Mouse (Mus musculus): ENCODE results near the gene Mta2. TPM values are rescaled to one million over a fixed set of nuclear protein-coding genes. Genes with fewer than 3 reads are reported as not detected.
A peak's percentile ranks its signal among the peaks of the same experiment; 100 is the strongest.
"Not testable (repeated sequence)": the region's sequence is repeated elsewhere in the genome, so short reads cannot be mapped to it uniquely, and the experiment has no call there.

Mta2 gene
- polyA plus RNA-seq, 3 experiments from 2014 or later: 78.8 to 96.7 (median 81.2) TPM

DNA sequence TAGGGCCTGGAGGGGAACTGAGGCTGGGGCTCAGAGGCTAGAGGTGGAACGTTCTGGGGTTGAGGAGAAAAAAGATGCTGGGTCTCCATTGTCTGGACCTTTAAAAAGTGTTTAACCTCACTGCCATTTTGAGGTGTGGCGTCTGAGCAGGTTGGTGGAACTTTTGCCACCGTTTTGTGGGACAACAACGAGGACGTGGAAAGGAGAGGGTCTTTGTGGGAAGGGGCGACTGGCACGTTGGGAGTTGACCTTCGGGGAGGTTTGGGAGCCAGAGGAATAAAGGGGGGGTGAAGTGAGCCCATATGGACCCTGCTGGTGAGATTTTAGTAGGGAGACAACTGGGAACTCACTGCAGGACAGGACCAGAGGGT lies 25.7 kb downstream of the Mta2 start:
- no peak for ATAC-seq

DNA sequence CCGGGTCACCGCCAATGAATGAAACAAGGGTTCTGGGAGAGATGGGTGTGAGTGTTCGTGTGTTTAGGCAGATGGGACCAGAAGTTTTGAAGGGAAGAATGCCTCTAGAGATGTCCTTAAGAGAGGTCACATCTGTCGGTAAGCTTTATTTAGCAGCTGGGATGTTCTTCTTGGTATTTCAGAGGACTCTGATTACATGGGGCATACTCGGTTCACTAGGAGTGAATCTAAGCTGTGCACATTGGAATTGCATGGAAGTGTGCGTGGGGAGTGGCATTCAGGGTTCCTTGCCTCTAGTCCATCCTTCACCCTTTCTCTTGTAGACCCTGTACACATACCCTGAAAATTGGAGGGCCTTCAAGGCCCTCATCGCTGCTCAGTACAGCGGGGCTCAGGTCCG lies 26.2 kb downstream of the Mta2 start:
- no peak for ATAC-seq

DNA sequence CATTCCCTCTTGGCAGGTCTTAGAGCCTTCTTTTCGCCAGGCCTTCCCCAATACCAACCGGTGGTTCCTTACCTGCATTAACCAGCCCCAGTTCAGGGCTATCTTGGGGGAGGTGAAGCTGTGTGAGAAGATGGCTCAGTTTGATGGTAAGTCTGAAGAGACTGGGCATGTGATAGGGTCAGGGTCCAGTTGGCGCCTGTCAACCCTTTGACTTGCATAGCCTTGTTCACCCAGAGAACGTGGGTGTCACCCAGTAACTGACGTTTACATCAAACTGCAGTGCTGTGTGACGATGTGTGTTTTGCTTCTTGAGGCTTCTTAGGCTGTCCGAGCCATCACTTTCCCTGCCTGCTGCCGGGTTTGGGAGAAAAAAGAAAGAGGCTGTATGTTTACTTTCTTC lies 30.8 kb downstream of the Mta2 start:
- not testable (repeated sequence) for ATAC-seq

DNA sequence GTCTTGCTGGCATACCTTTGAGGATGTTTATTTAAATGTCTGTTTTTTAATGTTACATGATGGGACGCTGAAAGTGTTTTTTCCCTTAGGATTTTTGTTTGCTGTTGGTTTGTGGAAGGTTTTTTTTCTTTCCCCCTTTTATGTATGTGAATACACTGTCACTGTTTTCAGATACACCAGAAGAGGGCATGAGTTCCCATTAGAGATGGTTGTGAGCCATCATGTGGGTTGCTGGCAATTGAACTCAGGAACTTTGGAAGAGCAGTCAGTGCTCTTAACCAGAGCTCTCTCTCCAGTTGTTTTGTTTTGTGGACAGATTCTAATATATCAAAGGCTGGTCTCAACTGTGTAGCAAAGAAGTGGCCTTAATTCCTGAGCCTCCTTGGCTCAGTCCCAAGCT lies 33.0 kb downstream of the Mta2 start:
- no peak for ATAC-seq

DNA sequence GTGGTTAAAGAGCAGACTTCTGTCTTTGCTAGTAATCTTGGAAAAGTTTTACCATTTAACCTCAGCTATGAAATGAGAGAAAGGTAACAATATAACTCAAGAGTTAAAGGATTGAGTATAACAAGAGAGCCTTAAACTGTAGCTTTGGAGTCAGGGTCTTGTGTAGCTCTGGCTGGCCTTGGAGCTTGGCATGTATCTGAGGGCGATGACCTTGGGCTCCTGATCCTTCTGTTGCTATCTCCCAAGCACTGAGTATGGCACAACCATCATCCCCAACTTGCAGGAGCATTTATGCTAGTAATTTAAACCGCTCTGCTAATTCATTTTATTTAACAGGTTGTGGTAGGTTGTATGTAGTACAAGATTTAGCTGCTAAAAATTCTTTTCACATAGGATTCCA lies 33.8 kb downstream of the Mta2 start:
- ATAC-seq: no peak

DNA sequence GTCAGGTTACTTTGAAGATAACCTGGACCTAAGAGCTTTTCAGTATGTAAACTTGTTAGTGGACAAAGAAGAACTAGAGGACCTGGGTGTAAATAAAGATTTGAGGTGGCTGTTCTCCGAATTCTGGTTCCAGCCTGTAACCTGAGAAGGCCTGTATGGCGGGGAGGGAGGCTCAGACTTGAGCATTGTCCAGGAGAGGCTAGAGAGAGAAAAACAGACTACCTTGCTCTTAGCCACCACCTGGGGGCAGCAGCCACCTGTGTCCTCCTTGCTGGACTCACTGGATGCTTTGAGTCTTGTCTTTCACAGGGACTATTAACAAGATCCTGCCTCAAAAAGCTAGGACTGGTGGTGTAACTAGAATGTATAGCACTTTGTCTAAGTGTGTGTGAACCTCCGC lies 34.9 kb downstream of the Mta2 start:
- peak; percentile 75 for ATAC-seq

DNA sequence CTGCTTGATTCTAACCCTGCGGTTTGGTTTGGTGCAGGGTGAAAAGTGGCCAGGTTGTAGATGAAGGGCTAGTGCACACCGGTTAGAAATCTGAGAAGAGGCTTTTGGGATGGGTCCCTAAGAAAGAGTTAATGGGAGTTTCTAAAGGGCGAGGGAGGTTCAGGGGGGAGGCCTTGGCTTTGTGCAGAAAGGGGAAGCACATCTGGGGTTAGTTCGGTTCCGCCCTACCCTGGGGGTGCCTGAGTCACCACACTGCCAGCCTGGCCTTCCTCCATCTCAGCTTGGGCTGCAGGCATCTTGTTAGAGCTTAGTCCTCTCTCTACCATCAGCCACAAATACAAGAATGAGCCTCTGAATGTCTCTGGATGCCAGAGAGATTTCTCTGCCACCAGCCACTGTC lies 39.1 kb downstream of the Mta2 start:
- ATAC-seq: no peak

DNA sequence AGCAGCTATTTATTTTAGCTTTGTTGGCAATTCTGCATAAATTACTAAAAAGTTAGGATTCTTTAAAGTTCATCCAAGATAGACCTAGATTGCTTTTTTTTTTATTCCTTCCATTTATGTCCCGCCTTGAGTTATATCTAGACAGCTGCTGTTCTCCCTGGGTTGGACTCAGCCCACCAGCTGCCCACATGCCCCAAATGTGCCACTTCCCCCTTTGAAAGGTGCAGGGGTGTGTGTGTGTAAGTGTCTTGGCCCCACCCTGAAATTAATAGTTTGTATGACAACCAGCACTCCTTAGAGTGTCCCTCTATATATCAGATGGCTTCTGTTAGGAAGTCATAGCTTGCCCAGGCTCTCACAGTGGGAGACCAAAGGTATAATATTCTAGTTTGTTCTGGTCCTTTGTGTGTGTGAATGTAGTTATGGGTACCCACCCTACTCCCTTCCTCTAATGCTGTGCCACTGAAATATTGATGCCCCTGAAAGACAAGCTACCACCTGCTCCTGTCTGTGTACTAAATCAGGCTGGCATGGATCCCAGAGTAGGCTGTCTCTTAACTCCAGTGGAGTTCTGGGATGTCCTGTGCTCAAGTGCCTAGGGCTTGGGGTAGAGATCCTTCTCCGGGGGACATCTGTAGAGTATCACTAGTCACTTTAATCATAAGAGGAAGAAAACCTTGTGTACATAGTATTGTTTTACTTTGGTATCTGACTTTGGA lies 39.9 kb downstream of the Mta2 start:
- no peak for ATAC-seq

DNA sequence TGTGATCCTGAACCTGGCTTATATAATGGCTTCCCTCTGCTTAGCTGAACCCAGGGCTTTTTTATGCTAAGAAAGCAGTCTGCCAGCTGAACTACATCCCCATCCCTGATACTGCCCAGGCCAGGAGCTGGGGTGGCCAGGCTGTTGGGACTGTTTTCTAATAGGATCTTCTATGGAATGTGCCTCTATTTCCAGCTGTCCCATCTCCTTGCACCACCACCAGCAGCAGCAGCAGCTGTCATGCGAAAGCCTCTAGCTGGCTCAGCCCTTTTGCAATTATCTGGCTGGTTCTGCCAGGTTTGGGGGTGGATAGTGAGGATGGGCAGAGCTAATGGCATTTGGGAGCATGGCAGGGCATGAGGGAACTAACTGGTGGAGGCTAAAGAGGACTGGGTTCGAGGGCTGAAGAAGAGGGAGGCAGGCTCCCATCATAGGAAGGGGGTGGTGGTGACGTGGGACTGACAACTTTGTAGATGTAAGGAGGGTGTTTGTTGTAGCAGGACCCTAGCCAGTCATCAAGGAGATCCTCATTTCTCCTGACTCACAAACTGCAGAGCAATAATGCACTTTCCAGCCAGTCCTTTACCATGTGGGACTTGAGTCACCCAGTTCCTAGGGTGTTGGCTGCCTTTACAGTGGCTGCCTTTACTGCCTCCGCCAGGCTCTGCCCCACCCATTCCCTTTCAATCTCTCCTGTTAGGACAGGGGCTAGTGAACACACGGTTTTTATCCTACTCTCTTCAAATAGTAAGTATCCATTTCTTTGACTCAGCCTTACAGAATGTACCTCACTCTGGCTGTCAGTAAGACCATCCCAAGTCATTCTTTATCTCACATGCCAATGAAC lies 40.9 kb downstream of the Mta2 start:
- no peak for ATAC-seq

DNA sequence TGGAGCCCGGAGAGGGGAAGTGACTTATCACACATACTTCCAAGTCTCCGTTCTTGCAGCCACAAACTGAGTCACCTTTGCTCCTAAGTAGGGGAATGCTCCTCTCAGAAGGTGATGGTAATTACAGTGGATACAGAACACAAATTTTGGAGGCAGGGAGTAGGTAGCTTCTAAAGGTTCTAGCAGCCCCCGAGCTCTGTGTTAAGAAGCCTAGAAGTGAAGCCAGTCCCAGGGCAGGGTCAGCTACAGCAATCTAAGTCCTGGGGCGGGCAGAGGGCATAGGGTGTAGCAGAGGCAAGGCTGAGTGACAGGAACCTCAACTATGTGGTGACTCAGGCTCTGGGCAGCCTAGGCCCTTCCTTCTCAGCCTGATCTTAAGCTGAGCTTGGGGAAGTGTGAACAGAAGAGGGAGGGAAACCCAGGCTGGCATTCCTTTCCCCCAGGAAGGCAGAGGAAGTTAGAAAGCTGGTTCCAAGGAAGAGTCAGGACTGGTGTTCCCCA lies 41.5 kb downstream of the Mta2 start:
- ATAC-seq: no peak

DNA sequence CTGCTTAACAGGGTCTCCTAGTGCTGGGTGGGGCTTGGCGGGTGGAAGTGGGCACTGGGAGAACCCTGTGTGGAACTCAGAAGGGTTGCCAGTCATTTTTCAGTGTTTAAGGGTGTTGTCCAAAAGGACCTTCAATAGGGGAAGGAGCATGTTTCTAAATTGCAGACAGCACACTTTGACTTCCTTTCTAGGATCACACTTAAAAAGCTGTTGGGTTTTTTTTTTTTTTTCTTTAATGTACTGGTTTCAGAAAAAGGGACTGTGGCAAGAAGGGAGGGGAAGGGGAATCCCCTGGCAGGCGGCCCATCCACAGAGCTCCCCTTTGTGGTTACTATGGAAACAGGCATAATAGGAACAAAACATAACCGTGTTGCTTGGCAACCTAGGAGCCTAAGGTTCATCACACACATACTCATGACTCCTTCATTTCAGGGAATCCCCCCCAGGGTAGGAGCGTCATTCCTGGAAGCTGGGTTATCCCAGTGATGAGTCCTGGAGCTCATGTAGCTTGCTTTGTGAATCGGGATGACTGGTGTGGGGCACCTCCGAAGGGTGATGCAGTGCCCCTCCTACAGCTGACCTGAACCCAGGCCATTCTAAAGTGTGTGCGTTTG lies 42.7 kb downstream of the Mta2 start:
- peak; percentile 90 for ATAC-seq

DNA sequence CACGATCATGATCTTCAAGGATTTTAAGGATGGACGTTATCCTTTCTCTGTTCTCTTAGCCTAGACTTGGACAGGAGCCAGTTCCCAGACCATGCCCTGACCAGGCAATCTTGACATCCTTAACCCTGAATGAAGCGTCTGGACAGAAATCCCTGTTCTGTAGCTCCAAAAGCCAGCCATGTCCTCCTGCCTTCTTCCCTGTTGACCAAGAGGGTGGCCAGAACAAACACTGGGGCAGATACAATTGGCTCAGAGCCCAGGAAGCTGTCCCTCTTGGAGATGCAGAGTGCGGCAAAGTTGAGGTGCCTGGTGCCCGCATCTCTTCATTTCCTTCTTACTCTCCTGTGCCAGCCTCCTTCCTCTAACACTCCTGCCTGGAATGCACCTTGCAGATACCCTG lies 44.2 kb downstream of the Mta2 start:
- ATAC-seq: no peak

DNA sequence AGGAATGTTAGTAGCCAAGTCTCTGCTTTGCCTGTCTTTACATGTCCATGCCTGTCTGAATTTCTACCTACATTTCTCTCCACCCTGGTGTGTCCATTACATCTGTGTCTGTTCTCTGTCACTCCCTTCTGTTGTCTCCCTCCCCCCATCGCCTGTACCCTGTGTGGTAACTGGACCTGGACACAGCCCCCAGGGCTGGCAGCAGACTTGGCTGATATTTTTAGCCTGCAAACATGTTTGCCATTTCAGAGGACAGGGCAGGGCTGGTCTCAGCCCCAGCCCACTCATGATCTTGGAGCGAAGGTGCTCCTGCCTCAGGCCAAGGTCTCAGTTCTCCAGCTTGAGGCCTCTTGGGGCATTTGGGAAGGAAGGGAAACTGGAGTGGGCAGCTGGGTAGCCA lies 46.1 kb downstream of the Mta2 start:
- no peak for ATAC-seq

DNA sequence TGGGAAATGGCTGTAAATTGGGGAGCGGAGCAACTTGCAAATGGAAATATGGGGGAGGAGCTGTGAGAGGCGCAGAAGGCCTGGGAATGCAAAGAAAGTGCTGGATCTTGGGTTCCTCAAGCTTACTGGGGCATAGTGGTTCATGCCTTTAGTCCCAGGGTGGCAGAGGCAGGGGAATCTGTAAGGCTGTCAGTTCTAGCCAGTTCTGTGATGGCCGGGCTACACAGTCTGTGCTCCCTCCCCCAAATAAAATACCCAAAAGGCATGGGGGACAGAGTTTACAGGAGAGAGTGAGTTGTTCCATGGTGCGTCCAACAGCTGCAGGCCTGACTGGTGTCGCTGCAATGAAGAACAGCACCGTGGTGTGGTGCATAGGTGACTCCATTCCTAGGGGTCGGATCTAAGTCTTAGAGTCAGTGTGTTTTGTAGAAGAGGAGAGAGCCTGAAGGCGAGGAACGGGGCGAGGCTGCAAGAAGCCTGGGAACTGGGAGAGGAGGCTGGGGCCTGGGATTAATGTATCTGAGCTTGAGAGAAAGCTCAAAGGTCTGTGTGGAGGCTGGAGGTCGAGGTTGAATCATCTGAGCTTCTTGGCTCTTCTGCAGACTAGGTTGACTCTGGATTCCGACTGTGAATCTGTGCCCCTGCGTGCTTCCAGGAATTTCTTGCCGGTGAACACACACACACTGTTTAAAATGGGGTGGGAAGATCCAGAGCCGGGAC lies 46.8 kb downstream of the Mta2 start:
- no peak for ATAC-seq

DNA sequence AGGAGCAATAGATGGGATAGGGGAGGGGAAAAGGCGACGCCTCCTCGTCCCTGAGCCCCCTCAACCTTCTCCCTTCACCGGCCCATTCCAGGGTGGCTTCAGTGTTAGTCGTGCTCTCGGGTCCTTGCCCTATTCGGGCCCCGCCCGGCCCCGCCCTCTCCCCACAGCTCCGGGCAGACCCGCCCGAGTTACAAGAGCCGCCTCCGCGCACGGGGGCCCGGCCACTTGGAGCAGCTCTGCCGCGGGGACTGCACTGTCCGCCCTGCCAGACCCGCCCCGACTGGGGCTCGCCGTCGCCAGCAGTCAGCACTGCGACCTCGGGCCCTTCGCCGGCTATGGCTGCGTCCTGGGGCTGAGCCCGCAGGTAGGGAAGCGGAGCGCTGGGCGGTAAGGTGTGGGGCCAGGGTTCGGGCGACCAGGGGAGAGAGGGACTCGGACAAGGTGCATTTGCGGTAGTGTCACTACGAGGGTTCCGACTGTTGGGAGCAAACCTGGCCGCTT lies 47.4 kb downstream of the Mta2 start, which contains the start of gene Ahnak:
TSS of gene Ahnak (plus strand) at position 219 of the 501 bp plus-strand sequence.
- ATAC-seq: no peak

DNA sequence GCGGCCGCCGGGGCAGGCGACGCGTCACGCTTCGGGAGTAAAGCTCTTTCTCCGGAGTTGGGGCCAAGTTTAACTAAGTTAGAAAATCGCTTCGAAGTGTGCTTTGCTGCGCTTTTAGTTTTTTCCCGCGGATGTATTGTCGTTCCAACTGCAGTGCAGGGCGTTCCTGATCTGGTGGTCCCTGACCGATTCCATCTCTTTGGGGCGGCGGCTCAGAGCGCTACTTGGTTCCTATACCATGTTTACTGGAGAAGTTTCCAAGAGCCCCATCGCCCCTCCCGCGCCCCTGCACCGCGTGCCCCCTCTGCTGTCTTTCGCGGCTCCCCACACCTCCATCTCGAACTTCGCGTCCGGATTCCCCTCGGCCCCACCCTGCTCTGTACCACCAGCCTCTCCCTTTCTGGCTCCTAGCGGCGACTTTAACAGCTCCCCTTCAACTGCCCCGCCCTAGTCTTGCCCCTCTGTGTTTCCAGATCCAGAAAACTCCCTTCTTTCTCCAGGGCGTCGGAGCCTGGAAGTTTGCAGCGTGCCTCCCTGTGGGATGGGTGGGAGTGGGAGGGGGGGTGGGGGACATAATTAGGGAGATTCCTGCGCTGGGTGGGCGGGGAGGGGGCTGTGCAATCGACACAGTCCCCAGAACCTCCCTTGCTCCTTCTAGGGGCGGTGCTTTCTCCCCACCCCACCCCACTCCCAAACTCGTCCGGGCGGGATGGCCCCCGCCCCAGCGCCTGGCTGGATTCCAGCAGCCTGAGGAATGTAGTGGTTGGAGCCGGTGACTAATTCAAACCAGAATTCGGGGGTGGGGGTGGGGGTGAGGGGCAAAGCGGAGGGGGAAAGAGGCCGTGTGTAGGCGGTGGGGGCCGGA lies 48.1 kb downstream of the Mta2 start:
- ATAC-seq: peak; percentile 50

DNA sequence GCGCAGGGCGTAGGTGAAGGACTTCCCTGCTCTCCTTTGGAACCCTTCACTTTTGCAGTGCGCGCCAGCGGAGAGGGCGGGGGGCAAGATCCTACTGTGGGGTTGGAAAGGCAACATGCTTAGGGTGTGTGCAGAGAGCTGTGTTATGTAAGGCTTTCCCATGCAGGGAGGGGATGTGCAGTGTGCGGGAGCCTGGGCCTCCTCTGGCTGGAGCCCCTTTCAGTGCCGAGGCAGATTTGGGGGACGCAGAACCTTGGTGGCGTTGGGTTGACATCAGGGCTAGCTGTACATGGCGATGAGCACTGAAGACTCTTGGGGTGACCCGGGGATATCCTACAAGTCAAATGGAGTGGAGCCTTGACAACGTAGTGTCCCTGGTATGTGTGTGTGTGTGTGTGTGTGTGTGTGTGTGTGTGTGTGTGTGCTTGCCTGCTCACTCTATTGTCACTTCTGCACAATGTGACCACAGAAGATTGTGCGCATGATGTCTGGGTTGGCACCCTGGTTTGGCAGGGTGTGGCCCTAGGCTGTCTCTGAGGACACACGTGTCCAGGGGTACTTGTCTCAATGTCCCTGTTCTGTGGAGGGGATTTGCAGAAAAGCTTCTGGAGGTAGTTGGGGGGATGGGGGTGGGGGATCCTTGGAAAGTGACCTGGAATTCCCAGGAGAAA lies 48.9 kb downstream of the Mta2 start:
- peak; percentile 29 for ATAC-seq

DNA sequence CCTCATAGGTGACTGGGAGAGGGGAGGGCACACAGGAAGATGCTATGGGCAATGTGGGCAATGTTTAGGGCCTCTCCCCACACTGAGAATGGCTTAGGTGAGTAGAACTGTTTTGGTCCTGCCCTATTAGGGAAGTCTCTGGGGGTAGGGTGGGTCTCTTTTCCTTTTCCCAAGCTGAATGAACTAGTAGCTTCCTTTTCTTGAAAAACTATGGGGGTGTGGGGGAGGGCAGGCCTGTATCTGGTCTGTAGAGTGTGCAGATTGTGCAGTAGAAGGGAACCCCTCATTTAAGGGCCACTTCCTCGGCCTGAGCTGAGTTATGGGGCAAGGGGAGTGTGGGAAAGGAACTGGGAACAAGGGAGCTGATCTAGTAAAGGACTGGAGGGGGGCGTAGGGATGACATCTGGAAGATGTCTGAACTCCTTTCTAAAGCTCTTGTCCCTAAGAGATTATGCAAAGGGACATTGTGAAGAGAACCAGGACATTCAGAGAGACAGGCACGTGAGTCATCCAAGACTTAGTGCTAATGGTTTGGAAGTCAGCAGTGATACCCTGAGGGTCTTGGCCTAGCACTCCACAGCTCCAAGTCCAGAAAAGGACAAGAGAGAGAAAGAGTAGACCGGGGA lies 49.7 kb downstream of the Mta2 start:
- ATAC-seq: no peak

DNA sequence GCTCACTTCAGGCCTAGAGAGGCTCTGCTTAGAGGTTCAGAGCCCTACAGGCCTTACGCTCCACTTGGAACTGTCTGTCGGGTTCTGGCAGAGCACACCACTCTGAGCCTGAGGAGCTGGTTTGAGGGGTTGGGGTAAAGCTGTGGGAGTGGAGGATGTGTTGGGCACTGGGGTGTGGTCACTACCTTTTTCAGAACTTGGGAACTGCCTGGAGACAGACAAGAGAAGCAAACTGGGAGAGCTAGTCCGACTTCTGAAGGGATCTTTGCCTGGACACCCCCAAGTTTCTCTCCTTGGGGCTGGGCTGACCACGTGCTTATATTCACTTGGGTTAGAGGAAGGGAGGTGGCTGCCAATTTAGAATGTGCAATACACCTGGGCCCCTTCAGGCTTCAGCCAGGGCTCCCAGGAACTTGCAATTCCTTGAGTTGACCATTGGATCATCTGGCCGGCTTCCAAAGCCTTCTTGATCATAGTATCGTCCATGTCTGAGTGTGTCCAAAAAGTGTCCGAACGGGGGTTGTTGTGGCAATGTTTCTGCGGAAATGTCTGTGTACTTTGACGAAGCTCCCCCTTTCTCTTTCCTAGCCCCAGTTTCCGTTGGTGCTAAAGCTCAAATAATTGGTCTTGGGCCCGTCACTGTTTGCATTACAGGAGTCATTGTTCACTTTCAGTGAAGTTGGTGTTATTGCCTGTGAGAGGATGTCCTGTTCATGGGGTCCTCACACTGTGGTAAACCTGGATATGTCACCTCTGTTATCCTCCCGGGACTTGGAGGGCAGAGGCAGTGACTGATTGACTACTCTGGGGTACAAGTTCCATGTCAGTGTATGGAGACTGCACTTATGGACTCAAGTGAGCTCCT lies 50.4 kb downstream of the Mta2 start:
- no peak for ATAC-seq
